Mouse (Mus musculus) lung, postnatal 0 days (tissue): ENCODE results near the gene Clic3.
"Not testable (repeated sequence)": the region's sequence is repeated elsewhere in the genome, so short reads cannot be mapped to it uniquely, and the experiment has no call there.

Experiments
- CTCF ChIP-seq: IDR thresholded peaks from 2 replicates; pipeline ENCODE4 v1.5.1; 2016; ENCODE audit warnings: antibody characterized with exemption, mild to moderate bottlenecking
- EP300 ChIP-seq: IDR thresholded peaks from 2 replicates; pipeline ENCODE4 v1.6.1; 2016; ENCODE audit warnings: antibody characterized with exemption, mild to moderate bottlenecking, control low read depth

DNA sequence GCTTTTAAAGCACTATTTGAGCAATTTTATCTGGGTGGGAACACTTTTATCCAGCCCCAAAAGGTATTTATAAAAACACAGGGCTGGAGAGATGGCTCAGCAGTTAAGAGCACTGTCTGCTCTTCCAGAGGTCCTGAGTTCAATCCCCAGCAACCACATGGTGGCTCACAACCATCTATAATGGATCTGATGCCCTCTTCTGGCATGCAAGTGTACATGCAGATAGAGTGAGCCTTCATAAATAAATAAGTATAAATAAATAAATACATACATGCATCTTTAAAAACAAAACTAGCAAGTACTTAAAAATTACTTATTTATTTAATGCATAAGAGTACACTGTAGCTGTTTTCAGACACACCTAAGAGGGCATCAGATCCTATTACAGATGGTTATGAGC lies 43.2 kb upstream of the Clic3 start:
- TF ChIP-seq CTCF = 0 out of 2 replicates have a peak, but pooled peaks have one; percentile 18
- TF ChIP-seq EP300 = not testable (repeated sequence)
